Mouse (Mus musculus): ENCODE measurements around the gene Omp.

DNA sequence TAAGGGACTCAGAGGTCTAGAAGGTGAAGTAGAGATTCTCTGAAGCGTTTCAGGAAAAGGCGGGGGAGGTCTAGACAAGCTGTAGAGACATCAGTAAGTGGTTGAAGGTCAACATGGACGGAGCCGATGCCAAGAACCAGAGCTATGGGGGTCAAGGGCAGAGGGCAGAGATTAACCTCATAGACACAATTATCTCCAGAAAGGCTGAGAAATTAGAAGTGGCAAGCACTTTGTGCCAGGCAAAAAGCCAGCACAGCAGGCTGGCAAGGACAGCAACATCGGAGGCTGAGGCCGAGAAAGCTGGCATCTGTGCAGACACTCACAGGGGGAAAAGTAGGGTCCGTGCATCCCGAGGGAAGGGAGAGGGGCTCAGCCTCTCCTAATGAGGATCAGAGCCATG is 2.5 kb upstream of the Omp start:
- TF ChIP-seq CTCF (IDR thresholded peaks at IDR 0.05; ENCODE audit: low read depth) (no peak), EP300 (IDR thresholded peaks at IDR 0.05; ENCODE audit: low read depth) (no peak)
